Mouse (Mus musculus): ENCODE measurements around the gene Zfp943. TPM values are rescaled to one million over a fixed set of nuclear protein-coding genes. Genes with fewer than 3 reads are reported as not detected.

Zfp943 gene
- 25.4 to 29.5 TPM (median 27.8 TPM) in 4 replicates for total RNA-seq (2023; ENCODE audit: inconsistent age)

DNA sequence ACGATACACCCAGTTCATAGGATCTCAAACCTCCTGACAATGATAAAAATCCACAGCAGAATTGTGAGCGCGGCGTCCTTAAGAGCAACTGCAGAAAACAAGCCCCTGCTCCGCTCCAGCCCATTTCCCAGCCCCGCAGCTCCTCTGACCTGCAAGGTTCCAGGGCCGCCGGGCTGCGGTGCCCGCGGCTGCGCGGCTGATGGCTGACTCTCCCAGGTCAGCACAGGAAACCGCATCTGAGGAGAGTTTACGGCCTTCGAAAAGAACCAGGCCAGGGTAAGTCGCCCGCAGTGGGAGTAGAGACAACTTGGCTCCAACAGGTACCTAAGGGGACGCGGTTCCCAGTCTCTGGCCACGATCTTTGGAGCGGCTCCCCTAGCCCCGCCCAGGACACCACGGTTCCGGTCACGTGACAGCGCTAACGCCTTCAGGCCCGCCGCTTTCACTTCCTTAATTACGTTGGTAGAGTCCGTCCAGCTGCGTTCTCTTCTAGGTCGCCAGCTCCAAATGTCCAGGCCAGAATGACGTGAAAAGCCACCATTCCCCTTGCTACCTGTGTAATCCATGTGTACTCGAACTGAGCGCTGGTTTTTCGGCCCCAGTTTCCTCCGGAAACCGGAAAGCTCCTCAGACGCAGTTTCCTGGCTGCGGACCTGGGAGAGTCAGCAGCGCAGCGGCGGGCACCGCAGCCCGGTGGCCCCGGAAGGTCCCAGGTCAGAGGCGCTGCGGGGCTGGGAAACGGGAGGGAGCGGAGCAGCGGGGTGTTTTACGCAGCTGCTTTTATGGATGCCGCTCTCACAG is at the start of gene Zfp943, which contains the start of gene Zfp942:
Gene Zfp943 (plus strand): TSS at position 446 of the 801 bp plus-strand sequence.
Gene Zfp942 (minus strand): TSS at position 358 of the 801 bp plus-strand sequence.

Other genes starting within 250 kb of the Zfp943 start
- 3.2 to 6.0 TPM (median 5.1 TPM) in 4 replicates for gene Zfp229, start 231.8 kb upstream of the Zfp943 start, total RNA-seq (2023; ENCODE audit: inconsistent age)
- 0.16 to 0.54 TPM (median 0.38 TPM) in 4 replicates for gene Zfp820, start 116.8 kb upstream of the Zfp943 start, total RNA-seq (2023; ENCODE audit: inconsistent age)
- 1.3 to 5.6 TPM (median 2.1 TPM) in 4 replicates for gene Zfp995, start 52.6 kb upstream of the Zfp943 start, total RNA-seq (2023; ENCODE audit: inconsistent age)
- gene Zfp942, start 88 bp upstream of the Zfp943 start, total RNA-seq (2023; ENCODE audit: inconsistent age): 18.2 to 21.4 TPM (median 19.8 TPM) in 4 replicates
- gene Zfp947, start 203.6 kb downstream of the Zfp943 start, total RNA-seq (2023; ENCODE audit: inconsistent age): not detected in 4 replicates